Mouse (Mus musculus) mouse trophoblast stem cell (cell line): Measurements from ENCODE around the gene Dppa4.
"Not testable (repeated sequence)": the region's sequence is repeated elsewhere in the genome, so short reads cannot be mapped to it uniquely, and the experiment has no call there.

Source experiments
- in situ Hi-C, 2 experiments: fragments of 300-500 bp; cut with MseI, MboI; formaldehyde crosslinking; loops; 2 replicates in 1 of 2; 3 replicates in 1 of 2; pipeline ENCODE4 v1.15.1; 2025

The Dppa4 gene

DNA sequence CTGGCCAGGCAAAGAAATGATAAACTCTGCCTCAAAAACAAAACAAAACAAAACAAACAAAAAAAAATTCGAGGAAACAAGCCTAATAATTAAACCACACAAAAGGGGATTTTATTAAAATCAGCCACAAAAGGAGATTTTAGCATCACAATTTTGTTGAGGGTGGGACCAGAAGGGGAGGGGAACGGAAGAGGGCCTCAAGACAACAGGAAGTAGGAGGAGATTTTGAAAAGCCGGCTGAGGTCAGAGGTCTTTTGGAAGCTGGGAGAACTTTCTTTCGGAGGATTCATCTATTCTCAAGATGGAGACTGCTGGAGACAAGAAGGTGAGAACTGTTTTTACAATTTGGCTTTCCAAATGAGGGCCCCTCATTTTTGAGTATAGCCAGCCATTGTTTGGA is at the start of gene Dppa4:
Gene Dppa4 (plus strand): TSS at position 217 of the 400 bp plus-strand sequence.
- in situ Hi-C loops = no loop called here

DNA sequence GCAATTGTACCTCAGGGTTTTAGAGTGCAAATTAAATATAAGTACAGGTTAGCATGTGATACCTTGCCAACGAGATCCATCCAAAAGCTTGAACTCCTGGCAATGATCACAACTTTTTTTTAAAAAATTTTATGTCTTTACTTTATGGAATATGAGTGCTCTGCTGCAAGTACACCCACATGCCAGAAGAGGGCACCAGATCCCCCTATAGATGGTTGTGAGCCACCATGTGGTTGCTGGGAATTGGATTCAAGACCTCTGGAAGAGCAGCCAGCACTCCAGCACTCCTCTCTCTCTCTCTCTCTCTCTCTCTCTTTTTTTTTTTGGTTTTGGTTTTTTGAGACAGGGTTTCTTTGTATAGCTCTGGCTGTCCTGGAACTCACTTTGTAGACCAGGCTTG is 48.5 kb upstream of the Dppa4 start:
- in situ Hi-C loops = no loop called here

DNA sequence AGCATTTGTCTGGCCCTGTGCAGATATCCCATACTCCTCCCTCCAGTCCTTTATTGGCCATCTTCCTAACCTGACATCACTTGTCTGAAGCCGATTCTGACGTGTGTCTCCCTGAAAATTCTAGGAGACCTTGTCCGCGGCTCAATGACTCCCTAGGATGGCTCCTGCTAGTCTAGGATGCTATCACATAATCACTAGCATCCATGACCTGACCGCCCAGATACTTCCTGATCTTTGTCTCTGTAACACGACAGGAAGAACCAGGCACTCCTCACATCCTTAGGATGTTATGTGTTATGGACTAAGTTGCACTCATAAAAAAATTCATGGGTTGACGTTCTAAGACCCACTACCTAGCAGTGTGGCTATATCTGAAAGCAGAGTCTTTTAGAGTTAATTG is 45.9 kb upstream of the Dppa4 start:
- in situ Hi-C loops = no loop called here

DNA sequence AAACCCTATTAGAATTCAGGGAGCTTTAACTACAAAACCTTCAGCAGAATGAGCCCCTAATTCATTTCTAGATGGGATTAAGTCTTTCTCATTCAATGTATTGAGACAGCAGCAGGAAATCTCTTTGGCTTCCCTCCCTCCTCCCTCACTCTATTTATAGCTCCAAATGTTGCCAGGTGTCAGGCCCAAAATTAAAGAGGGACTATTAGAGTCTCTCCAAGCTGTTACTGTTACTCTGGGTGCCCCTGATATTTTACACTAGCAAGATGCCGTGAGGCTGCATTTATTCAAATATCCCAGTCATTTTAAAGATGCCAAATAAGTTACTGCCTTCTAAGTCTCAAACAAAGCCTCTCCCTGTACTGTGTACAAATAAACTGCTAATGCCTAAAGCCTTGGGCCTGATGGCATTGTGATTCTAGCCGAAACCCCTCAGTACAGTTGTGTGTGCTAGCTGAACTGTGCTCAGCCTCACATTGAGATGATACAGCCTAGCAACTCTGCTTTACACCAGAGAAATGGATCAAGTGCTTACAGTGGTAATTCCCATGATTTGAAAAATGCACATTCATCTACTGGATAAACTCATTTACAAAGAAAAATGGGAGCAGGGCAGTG is 36.4 kb upstream of the Dppa4 start:
- in situ Hi-C loops = no loop called here

DNA sequence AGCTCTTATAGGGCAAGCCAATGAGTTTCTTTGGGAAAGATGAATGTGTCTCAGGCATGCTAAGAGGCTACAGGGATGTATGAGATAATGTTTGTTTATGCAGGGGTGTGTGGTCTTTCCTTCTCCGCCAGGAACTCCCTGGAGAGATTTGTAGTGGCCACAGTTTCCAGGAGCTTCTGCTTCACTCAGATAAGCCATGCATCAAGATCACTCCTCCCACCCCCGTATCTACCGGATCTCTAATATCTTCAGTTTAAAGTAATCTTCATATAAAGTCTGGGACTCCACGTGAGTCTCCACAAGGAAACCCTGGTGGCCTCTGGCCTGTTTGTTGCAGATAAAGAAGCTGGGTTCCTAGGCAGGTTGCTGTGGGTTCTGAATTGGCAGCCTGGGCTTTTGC is 30.7 kb upstream of the Dppa4 start:
- in situ Hi-C loops = no loop called here

DNA sequence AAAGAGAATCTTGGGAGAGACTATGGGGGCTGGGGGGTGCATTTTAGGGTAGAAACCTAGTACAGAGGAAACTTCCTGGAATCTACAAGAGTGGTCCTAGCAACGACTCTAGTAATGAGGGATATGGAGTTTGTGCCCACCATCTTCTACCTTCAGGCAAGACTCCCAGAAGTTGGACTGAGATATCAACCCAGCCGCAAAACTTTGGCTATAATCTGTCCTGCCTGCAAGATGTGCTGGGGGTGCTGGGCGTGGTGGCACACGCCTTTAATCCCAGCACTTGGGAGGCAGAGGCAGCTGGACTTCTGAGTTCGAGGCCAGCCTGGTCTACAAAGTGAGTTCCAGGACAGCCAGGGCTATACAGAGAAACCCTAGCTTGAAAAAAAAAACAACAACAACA is 28.9 kb upstream of the Dppa4 start:
- in situ Hi-C loops = no loop called here

DNA sequence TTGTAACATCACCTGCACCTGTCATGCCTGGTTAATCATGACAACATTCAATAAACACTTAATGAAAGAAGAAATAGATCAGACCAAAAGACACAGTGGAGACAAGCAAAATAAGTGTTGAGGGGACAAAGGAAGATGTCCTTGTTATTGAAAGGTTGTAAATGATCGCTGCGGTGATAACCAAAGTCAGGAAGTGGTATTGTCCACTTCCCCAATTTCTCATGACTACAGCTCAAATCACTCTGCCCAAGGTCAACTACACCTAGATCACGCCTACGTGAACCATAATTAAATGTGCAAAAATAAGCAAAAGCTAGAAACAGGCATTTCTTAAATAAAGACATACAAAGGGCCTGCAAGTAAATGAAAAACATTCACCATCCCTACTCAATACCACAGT is 24.0 kb upstream of the Dppa4 start:
- in situ Hi-C loops = no loop called here

DNA sequence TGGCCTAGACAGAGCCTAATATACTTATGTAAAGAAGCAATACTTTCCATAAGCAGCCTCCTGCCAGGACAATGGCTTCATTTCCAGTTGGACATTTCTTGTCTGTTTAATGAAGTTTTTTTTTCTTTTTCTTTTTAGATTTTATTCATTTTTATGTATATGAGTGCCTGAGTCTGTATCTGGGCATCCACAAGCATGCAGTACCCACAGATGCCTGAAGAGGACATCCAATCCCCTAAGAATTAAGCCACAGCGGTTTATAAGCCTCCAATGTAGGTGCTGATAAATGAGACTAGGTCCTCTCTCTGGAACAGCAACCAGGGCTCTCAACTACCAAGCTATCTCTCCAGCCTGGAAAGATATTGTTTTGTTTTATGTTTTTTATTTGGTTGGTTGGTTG is 20.6 kb upstream of the Dppa4 start:
- in situ Hi-C loops = no loop called here

DNA sequence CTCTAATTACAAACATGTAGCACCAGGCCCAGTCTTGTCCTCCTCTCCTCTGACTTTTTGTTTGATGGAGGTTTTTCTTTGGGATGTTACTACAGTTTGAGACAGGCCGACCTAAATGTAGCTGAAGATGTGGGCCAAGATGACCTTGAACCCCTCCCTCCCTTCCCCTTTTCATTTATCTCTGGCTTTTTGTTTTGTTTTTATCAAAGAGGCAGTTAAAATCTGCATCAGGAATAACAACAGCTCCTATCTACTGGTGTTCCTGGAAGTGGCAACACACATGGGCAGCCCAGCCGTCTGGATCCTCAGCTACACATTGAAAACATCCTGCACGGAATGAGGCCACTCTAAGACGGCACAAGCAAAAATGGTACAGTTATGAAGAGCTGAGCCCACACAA is 17.7 kb upstream of the Dppa4 start:
- in situ Hi-C loops = no loop called here

DNA sequence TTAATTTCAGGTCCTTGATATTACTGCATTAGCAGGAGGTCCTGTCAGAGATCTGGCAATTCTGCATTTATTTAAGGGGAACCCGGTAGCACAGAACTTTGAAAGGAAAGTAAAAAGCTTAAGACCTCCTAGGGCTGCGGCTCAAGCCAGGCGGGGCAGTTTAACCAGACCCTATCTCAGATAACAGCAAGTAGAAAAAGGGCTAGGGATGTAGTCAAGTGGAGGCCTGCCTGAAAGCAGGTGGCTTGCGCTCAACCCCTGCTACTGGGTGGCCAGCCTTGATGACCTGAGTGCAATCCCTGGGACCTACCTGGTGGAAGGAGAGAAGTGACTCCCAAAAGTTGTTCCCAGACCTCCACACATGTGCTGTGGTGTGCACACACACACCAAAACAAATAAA is 6.6 kb upstream of the Dppa4 start:
- in situ Hi-C loops = no loop called here

DNA sequence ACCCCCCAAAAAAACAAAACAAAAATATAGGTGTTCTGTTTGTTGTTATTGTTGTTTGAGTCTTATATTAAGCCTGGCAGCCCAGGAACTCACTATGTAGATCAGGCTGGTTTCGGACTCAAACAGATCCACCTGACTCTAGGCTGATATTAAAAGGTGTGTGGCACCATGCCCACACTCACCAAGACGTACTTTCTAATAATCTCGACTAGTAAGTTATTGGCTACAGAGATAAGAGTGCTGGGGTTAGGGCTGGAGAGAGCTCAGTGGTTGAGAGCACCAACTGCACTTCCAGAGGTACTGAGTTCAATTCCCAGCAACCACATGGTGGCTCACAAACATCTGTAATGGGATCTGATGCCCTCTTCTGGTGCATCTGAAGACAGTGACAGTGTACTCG is 2.6 kb upstream of the Dppa4 start:
- in situ Hi-C loops = no loop called here

DNA sequence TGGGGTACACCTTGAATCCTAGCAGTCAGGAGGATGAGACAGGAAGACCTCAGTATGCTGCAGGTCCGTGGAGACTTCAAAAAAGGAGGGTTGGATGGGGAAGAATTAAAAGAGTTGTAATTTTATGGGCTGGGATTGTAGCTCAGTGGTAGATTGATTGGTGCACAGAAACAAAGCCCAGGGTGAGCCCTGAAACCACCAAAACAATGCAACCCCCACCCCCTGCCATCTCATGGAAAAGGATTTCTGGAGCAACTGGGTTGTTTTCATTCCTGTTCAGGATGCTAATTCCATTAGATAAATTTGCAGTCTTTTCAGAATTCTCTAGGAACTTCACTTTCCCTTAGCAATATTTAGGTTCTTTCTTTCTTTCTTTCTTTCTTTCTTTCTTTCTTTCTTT is 732 bp upstream of the Dppa4 start:
- in situ Hi-C loops = no loop called here

DNA sequence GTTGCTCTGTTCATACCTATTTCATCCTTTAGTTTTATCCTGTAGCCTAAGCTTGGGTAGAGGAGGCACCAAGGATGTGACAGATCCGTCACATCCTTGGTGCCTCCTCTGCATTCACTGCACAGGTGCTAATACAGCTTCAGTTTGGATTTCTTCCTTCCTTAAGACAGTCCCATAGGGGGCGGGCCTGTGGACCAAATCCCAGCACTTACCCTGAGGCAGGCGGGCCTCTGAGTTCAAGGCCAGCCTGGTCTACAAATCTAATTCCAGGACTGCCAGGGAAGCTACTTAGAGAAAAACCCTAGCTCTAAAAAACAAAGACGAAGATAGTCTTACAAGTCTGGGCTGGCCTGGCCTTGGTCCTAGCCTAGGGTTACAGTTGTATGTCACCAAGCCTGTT is 2.0 kb downstream of the Dppa4 start:
- in situ Hi-C loops = no loop called here

DNA sequence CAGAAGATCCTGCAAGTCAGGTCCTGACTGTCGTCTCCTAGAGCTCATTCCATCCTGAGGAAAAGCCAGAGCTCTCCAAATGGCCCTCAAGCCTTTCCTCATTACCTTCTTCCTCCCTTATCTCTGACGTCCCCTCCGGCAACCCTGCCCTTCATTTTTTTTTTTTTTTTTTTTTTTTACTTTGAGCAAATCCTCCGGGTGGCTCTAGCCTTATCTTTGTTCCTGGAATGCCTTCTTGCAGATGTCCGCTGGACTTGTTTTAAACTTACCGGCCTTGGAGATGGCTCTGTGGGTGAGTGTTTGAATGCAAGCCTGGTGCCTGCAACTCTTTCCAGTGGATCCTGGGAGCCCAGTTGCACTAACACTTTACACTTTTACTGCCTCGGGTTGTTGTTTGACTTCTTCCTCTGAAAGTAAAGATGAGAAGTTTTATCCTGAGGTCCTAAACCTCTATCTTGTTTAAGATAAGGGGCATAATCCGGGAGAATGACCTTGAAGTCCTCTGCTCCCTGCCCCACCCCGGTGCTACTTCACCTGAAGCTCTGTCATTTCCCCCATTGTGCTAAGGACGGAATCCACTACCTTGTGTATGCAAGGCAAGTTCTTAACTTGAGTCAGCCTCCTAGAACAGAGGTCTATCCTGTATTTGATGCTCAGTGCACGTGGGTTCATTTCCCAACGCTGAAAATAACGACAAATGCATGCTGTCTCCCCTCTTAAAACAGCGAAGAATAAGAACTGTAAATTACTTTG is 14.0 kb downstream of the Dppa4 start:
- in situ Hi-C loops = no loop called here

DNA sequence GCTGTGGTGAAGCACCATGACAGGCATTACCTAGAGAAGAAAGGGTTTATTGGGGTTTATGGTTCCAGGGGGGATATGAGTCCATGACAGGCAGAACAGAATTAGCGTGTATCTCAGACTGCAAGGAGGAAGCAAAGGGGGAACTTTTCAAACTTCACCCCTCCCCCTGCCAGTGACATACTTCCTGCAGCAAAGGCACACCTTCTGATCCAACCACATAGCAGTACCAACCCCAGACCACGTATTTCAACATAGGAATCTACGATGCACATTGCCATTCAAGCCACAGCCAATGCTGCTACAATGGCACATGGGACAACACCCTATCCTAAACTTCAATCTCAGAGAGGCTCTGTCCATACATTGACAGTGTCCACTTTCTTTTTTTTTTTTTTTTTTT is 16.4 kb downstream of the Dppa4 start:
- in situ Hi-C loops = no loop called here

DNA sequence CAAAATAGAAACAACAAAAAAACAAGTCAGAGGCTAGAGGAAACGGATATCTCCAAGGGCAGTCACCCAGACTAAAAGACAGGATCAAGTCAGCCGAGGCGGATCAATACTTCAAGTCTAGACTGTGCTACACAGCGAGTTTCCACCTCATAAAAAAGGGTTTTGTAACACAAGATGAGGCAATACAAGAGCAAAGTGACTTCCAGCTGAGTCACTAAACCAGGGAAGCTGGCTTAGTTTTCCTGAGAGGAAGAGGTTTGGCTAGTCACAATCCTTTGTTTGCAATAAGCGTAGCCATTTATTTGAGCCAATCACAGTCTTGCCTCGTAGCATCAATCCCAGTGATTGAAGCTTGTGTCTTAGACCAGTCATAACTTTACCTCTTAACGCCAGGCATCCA is 20.0 kb downstream of the Dppa4 start, which contains the start of gene Dppa2:
Gene Dppa2 (plus strand): TSS at position 400 of the 400 bp plus-strand sequence.
- in situ Hi-C loops = no loop called here

DNA sequence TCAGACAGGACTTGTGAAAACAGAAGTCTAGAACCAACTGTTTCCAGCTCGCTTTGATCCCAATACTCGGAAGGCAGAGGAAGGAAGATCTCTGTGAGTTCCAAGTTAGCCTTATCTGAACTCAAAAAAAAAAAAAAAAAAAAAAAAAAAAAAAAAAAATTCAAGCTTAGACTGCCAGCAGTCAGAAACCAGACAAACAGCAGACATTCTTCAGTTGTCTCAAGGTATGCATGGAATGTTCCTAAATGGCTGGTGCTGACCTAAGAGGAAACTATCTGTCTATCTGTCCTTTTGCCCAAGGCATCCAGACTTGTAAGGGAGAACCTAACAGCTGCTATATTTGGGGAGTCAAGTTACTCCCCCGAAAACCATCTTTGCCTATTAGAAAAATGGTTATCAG is 20.4 kb downstream of the Dppa4 start:
- in situ Hi-C loops = no loop called here

DNA sequence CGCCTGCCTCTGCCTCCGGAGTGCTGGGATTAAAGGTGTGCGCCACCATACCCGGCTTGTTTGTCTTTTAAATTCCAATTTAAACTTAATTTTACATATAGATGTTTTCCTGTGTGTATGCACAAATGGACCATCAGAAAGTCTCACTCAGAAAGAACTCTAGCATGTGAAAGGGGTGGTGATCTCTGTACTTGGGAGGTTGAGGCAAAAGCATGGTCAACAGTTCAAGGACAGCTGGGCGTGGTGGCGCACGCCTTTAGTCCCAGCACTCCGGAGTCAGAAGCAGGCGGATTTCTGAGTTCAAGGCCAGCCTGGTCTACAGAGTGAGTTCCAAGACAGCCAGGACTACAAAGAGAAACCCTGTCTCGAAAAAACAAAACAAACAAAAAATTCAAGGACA is 25.4 kb downstream of the Dppa4 start:
- in situ Hi-C loops = not testable (repeated sequence)

DNA sequence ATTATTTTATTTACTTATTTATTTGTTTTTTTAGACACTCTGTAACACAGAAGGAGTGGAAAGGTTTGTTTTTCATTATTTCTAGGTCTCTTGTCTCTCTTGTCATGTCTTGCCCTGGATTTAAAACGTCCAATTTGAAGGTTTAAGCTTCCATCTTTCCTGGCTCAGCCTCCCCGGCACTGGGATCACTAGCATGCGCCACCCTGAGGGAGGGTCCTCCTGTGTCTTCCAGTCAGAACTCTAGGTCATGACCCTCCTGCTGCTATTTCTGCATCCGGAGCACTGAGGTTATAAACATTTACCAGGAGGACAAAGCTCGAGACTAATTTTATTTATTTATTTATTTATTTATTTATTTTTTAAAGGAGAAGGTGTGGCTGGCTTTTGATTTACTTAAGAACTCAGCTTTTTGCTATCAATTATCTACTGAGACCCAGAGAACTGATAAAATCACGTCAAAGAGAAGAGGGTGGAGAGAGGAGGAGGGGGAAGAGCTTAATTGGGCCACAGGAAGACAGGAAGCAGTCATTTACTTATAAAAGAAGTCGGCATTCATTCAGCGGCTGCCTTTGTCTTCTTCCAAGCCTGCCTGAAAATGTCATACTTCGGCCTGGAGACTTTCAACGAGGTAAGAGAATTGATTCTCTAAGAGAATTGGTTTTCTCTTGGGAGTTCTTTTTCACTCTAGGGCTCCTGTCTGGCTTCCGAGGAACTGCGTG is 26.5 kb downstream of the Dppa4 start:
- in situ Hi-C loops = no loop called here

DNA sequence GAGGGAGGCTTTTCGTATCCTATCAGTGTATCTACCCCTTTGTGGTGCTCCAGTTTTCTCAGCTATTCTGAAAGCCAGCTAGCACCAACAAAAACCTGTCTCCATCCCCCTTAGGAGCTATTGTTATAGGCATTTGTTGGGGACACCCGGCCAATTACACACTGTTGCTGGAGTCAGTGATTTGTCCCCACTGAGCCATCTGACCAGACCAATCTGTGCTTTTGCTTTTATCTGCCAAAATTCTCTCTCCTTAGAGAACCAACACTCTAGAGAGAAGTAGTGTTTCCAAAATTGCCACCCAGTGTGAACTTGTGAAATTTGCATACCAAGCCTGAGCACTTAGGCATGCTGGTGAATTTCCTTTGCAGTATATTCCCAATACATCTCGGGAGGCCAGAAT is 31.8 kb downstream of the Dppa4 start:
- in situ Hi-C loops = no loop called here

DNA sequence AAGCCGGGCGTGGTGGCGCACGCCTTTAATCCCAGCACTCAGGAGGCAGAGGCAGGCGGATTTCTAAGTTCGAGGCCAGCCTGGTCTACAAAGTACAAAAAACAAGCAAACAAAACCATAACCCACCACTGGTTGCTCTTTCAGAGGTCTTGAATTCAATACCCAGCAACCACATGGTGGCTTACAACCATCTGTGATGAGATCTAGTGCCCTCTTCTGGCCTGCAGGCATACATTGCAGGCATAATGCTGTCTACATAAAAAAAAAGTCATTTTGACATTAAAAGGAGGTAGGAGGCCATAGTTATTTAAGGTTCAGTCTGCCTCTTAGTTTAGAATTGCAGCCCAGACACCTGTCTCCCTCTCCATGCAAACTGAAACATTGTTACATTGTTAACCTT is 37.2 kb downstream of the Dppa4 start:
- in situ Hi-C loops = no loop called here

DNA sequence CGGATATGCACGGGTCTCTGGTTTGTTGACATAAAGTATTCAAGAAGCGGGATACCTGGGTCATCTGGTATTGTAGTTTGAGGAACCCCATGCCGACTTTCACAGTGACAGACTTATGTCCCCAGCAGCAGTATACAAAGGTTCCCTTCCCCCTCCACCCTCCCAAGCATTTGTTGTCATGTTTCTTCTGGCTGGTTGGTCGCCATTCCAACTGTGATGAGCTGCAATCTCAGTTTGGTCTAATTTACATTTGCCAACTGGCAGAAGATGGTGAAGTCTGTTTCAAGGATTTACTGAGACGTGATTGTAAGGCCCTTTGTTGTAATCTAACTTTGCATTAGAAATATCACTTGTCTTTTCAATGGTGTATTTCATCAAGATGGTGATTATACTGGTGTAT is 39.6 kb downstream of the Dppa4 start:
- in situ Hi-C loops = no loop called here
